Mouse (Mus musculus) ES-E14 (cell line): ENCODE measurements at regions not wholly inside any gene's neighbourhood (a gene's known extent, or its start where the extent isn't known, plus 50 kb on each side); places are given as distances from the start of the nearest gene placed in this dataset.

ENCODE experiments used
- CHD2 ChIP-seq: IDR thresholded peaks from 2 replicates; pipeline ENCODE4 v1.6.1; 2014; ENCODE audit warnings: mild to moderate bottlenecking, low read depth, low read length, inconsistent platforms
- HCFC1 ChIP-seq: IDR thresholded peaks from 2 replicates; pipeline ENCODE4 v1.6.1; 2012; ENCODE audit warnings: low read length, inconsistent platforms, borderline replicate concordance; ENCODE audit not compliant: insufficient read depth
- MAFK ChIP-seq: IDR thresholded peaks from 2 replicates; pipeline ENCODE4 v1.6.1; 2014; ENCODE audit warnings: mild to moderate bottlenecking, low read depth, low read length, inconsistent platforms; ENCODE audit not compliant: insufficient read depth
- ZC3H11A ChIP-seq: IDR thresholded peaks from 2 replicates; pipeline ENCODE4 v1.6.1; 2012; ENCODE audit warnings: low read depth, mild to moderate bottlenecking, inconsistent platforms, low read length, borderline replicate concordance
- ZNF384 ChIP-seq: IDR thresholded peaks from 2 replicates; pipeline ENCODE4 v1.6.1; 2012; ENCODE audit warnings: low read depth, low read length, inconsistent platforms

DNA sequence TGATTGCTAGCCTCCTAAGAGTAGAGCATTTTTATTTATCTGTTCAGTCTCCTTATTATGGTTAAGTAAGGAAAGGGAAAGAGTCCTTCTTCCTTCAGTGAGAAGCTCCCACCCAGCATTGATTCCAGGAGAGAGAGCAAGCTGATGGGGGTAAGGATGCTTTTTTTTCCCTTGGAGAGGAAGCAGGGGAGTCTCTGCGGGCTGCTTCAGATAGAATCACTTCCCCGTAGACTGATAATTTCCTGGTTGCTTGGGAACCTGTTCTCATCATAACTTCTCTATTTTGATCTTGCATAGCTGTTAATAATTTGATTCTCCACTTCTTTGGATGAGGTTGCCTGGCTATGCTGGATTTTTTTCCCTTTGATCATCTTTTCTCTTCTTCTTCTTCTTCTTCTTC lies 80.5 kb upstream of the Usp38 start:
- TF ChIP-seq HCFC1 (no peak), MAFK (no peak), ZC3H11A (no peak), ZNF384 (no peak), CHD2 (no peak)
